Mouse (Mus musculus) retina, adult 2 months (tissue): ENCODE measurements at regions not wholly inside any gene's neighbourhood (a gene's known extent, or its start where the extent isn't known, plus 50 kb on each side); places are given as distances from the start of the nearest gene placed in this dataset.
A peak's percentile ranks its signal among the peaks of the same experiment; 100 is the strongest.

Source experiments
- DNase-seq: peaks from one replicate; pipeline ENCODE4 v3.0.0-alpha.2; 2012; ENCODE audit warnings: low read depth, low spot score

DNA sequence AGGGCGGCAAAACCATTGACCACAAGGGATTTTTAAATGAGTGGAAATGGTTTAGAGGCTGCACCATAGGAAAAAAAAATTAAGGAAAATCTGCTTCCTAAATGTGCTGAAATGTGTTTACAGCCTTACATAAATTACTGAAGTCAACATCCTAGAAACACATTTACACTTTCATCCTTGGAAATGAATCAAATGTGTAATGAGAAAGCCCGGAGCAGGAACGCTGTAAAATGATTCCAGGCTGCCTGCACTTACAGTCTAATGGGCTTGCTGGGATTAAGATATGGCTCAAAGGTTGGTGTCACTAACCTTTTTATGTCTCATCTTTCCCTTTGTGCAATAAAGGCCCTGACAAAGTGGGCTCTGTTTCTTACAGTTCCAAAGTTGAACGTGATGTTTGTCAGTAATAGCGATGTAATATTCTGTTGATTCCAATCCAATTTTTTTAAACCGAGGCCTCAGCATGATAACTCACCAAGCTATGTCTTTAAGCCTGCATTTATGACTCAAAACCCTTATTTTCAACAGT is 172.1 kb upstream of the B3gat2 start:
- no peak for DNase-seq

DNA sequence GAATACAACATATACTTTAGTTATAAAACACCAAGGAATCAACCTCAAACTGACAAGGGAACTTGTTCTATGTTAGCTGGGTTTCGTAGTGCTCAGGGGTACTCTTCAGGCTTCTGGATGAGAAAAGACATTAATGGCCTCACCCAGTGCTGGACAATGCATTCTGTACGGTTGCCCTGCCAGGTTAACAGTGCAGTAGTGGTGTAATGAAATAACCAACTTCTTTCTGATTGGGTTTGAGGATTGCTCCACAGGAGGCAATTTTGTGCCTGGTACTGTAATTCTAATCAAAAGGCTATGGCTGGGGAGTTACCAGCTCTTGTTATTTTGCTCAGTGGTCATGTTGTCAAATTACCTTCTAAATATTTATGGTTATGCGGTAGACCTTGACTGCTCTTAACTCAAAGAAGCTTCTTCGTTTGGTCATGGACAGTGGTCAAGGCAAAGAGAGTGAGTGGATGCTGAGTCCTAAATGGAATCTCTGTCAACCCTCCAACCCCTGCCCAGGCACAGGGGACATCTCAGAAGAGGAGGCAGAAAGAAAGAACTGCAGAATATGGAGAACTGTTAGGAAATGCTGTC is 158.8 kb upstream of the B3gat2 start:
- no peak for DNase-seq

DNA sequence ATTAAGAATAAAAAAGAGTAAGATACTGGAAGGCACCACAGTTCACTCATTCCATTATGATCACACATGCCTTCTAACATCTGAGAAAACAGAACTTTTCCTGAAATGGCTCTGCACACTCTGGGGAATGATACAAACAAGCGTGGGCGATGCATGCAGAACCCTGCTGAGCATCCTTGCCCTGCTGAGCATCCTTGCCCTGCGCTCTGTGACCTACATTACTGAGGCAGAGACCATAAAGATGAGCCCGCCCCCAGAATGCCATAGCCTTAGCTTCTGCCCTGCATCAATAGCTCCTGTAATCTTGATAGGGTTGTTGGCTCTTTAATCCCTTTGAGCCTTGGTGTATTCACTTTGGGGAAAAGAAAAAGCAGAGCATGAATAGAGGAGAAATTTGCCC is 132.2 kb upstream of the B3gat2 start:
- DNase-seq = no peak

DNA sequence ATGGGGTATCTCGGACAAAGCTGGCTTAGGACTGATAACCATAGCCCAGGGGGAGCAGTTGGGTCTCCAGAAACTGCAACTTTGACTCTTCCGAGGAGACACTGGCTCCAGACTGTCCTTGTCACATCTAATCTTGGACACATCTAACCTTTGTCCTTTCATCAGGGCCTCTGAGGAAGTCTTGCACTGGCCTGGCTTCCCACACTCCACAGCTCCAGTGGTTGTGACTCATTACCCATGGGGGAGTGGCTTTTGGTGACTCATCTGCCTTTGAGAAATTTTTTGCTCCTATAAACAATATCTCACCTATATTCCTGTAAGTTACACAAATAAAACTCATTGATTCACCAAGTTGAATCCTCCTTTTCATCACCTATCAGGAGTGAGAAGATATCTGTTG is 116.5 kb upstream of the B3gat2 start:
- DNase-seq = no peak

DNA sequence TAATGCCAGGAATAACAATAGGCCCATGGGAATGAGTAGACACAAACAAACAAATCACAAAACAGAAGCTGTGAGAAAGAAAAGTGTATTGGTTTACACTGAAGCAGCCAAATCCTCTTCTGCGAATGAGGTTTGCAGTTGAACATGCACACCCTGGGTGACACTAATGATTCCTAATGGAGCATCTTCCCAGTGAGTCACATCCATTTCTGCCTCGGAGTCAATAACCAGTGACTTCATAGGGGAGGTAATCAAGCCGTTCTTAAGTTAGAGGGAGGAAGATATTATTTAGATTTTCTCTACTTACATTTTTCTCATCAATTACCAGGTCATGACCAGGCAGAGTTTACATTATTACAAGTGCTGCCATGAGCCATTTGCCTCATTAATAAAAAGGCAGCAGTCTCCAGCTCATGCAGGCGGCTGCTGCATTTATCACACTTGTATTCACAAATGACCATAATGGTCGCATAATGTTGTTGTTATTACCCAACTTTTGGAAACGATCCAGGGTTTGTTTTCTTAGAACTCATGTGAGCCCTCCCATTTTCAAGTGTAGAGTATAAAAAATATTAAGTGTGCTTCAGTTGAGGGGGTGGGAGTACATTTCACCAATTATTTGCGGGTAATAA is 112.6 kb upstream of the B3gat2 start:
- no peak for DNase-seq

DNA sequence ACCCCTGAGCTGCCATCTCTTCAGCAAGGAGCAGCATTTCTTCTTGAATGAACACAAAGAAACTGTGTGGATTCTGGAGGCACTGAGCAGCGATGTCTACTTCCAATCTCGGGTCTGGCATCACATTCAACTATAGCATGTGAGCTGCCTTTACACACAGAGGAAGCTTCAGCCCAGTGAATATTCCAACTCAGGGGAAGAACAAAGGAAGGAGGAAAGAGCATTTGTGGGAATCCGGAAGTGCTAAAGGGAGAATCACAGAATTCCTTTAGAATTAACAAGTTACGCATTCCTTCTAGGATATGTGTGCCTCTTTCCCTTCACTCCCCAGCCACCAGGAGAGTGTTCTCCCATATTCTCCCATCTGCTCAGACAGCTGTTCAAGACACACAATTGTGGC is 111.7 kb upstream of the B3gat2 start:
- no peak for DNase-seq

DNA sequence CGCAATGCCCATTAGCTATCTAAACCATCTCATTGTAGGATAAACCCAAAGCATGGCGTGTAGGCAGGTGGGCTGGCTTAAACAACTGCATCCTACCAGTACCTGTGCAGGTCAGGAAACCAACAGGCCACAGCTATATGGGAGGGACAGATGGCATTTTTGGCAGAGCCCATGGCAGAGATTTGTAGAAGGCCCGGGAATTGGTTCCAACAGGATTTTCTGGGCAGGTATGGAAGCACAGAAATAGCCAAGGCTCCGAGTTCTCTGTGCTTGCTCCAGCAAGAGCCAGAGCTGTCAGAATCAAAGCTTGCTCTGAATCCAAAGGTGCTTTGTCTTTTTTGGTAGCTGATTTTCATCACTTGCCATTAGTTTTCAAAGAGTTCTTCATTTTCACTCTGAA is 107.9 kb upstream of the B3gat2 start:
- no peak for DNase-seq

DNA sequence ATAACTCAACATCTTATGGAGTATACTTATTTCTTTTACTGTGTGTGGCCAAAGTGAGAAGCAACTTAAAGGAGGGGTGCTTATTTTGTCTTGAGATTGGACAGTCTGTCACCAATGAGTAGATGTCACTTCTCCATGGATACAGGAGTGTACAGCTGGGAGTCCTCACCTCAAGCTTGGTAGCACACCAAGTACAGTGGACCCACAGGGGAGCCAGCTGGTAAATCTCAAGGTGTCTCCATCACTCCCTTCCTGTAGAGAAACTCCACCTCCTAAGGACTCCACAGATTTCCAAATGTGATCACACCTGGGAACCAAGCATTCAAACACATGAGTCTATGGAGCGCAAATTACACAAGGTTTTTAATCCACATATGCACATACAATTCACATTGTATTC is 105.8 kb upstream of the B3gat2 start:
- no peak for DNase-seq

DNA sequence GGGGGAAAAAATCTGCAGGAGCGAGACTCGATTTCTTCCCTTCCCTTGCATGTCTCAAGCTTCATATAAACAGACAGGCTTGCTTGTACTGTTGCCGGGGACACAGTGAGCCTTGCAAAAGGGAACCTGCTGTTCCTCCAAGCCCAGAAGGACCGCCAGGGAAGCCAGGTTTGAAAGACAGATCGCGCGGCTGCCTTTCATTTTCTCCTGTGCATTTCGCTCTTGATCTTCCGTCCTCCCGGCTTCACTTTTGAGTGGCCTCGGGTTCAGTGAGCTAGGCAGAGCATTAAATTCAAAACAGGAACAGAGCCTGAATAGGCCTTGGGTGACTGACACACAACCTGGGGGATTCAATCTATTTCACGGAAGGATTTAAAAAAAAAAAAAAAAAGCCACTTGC is 105.3 kb upstream of the B3gat2 start:
- DNase-seq = no peak

DNA sequence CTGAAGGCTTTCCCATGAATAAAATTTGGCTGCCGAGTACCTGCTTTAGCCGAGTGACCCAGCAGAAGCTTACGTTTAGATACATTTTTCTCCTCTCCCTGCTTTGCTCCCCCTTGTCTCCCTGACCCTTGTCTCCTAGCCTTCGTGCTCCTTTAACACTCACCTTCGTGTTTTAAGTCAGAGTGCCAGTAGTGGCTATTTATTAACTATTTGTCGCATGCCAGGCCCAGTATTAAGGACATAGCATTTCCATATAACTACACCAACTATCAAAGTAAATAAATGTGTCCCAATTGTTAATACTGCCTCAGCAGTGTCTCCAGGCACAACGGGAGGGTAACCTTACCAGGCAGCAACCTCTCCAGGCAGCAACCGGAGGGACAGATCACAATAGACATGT is 104.8 kb upstream of the B3gat2 start:
- DNase-seq = no peak

DNA sequence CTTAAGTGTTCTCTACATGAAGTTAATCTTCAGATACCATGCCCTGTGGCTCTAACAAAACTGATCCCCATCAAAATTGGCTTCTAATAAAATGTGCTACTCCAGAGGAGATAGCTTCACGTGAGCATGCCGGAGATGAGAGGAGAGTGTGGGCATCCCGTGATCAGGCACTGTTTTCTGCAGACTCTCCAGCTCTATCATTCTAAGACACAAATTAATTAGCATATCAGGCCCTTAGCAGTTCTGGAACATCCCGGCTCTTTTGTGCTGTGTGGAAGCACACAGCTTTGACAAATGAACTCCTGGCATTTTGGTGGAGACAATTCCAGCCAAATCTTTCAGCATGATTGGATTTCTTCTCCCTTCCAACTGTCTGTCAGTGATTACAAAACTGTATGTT is 91.0 kb upstream of the B3gat2 start:
- DNase-seq = no peak

DNA sequence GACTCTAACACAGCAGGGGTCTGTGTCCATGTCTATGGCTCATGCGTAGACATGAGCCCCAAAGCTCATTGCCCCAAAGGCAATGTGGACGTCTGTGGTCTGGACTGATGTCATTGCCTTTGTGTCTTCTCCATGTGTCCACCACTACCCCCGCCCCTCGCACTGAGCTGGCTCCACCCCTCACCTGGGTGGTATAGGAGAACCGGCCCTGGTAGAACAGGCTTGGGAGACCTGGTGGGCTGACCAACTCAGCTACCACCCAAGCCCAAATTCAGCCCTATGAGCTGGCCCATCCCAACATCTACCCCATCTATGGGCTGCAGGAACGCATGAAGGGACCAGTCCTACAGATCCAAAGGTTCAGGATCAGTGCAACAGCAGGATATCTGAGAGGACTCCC is 87.2 kb upstream of the B3gat2 start:
- DNase-seq = no peak

DNA sequence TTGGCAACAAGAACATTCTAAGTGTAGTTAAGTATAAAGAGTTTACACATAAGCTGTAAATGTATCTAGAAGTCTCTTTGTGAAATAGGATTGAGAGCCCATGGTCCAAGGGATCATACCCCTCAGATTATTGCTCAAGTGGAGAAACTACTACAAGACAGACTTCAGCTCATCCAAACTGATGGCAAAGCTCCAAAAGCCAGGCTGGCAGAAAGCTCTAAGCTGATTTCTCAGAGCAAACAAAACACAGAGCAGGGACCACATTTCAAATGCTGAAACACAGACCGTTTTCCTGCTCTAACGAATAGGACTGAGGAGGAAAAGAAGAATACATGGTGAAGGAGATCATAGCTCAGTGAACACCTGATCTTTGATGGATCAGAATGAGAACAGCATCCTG is 85.3 kb upstream of the B3gat2 start:
- DNase-seq = no peak

DNA sequence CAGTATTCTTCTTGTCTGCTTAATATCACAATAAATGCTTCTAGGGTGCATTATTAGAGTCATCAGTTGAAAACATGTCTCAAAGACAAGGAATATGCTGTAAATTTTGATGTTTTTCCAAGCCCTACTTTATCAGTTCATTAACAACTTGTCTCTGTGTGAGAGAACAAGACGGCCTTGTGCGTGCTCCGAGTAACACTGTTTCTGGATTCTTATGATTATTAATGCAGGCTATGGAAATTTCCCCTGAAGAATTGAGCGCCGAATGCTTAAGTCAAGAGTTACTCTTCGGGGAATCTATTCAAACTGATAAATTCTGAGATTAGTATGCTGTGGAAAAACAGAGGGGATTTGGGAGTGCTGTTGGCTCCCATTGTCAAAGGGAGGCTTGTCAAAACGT is 72.2 kb upstream of the B3gat2 start:
- no peak for DNase-seq

DNA sequence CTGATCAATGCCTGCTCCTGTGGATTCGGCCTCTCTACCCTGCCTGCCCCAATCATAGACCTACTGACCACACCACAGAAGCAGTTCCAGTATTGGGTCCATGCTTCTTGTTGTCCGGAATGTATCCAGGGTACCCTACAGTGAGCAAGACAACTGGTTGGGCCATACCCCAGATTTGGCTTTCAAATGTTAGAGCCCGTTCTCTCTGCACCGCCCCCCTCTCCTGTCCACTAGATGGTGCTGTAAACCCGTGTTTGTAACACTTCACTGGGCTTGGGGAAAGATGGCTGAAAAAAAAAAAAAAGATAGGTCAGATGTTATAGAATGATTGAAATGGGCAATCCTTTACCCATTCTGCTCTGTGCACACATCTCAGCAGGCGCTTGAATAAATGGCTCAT is 56.1 kb upstream of the B3gat2 start:
- DNase-seq = peak; percentile 25

DNA sequence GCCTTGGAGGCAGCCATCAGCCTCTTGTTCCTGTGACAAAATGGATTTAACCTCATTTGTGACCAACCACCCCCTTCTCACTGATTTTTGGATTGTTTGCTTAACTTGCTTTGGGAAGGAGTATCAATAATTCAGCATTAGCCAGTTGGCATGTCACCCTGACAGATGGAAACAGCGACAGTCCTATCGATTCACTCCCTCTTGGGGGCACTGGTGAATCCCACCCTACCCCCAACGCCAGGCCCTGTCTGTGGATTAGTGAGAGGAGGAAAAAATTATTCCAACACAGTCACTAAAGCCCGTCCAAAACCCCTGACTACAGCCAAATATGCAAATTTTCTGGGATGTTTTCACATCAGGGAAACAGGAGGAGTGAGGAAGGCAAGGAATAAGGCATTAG is 55.1 kb upstream of the B3gat2 start:
- DNase-seq = no peak
